Mouse (Mus musculus) kidney, postnatal 14 days (tissue): ENCODE results near the gene Tns2.

ENCODE experiments used
- DNase-seq: peaks from one replicate; pipeline ENCODE4 v3.0.0; 2022; ENCODE audit warnings: mixed read lengths

Tns2 gene

GRCm38 (mm10) chr15:102110701-102111494, 10.7 kb downstream of the Tns2 start:
- DNase-seq, result no peak

DNA sequence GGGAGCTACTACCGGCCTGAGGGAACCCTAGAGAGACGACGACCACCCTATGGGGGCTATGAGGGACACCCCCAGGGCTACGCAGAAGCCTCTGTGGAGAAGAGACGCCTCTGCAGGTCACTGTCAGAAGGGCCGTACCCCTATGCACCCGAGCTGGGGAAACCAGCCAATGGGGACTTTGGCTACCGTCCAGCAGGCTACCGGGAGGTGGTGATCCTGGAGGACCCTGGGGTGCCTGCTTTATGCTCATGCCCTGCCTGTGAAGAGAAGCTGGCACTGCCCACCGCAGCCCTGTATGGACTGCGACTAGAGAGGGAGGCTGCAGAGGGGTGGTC, 11.2 kb downstream of the Tns2 start:
- no peak for DNase-seq

DNA sequence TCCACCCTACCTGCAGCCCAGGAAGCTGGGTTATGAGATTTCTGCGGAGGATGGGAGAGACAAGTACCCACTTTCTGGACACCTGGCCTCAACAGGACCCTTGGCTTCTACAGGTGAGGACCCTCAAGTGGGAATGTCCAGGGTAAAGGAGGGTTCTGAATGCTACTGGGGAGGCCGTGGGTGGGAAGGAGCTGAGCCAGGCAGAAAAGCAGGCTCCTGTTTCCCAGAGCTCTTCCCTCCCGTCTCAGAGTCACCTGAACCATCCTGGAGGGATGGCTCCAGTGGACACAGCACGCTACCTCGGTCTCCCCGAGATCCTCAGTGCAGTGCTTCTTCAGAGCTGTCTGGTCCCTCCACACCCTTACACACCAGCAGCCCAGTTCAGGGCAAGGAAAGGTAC, 12.0 kb downstream of the Tns2 start:
- DNase-seq, result no peak

DNA sequence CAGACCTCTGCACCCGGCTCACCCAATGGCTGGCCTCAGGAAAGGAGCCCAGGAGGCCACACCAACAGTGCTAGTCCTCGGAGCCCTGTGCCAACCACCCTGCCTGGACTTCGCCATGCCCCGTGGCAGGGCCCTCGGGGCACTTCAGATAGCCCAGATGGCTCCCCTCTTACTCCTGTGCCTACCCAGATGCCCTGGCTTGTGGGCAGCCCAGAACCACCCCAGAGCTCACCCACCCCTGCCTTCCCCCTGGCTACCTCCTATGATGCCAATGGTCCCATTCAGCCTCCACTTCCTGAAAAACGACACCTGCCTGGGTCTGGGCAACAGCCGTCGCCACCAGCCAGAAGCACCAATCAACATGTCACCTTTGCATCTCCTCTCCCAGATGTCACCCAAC, 12.6 kb downstream of the Tns2 start:
- DNase-seq, result no peak

- no peak for DNase-seq
Measured at GRCm38 (mm10) chr15:102113674-102114073, 13.5 kb downstream of the Tns2 start.

DNA sequence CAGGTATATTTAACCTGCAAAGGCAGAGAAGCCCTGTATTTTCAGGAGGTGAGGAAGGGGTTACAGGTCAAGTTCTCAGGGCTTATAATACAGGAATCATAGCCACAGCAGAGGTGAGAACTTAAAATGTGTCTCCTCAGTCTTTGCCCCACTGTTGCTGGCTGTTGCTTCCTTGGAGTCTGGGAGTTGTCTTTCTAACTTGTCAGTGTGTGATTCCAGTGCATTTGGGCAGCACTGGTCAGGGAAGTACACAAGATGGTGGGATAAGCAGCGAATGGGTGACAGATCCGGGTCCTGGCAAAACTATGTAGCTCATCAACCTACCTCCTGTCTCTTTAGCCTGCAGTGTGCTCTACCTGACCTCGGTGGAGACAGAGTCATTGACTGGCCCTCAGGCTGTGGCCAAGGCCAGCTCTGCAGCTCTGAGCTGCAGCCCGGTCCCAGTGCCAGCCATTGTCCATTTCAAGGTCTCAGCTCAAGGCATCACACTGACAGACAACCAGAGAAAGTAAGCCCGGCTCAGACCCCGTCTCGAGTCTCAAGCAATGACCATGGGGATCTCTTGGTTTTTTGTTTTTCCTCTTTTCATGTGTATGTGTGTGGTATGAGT, 14.5 kb downstream of the Tns2 start:
- no peak for DNase-seq

- DNase-seq, result no peak
Measured at GRCm38 (mm10) chr15:102115731-102116231, 15.6 kb downstream of the Tns2 start.

- no peak for DNase-seq
Measured at GRCm38 (mm10) chr15:102116753-102117415, 16.7 kb downstream of the Tns2 start.

DNA sequence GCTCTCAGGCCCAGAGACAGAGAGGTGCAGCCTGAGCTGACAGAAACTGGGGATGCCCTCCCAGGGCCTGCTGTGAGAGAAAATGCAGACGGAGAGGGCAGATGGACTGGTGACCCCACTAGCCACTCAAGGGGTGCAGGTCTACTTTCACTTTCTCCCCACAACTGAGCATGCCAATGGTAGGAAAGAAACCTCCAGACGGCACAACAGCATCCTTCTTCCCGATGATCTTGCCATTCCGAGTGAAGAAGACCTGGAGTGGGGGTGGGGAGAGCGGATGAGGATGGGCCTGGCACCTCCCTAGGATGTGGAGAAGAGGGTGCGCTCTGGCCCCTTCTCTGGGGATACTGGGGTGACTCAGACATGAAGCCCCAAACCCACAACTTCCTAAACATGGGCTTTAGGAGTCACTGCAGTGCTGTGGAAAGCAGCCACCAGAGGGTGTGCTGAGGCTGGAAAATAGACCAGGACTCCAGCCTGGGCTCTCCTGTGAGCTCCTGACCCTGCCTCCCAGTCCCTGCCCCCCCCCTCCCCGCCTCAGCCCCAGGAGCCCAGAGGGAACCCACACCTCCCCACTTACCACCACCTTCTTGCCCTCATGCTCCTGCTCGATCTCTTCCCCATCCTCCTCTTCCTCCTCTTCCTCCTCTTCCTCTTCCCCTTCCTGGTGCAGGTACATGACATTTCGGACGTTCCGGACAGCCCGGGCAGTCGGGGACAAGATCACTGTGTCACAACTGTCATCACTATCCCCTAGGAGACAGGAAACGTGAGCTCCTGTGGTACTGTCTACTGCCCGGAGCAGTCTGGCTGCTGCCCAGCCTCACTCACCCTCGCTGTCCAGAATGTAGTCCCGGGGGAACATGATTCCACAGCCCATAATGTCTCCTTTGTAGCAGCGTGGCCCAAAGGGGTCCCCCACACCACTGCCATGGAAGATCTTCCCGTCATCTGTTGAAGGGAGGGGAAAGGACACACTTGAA, 17.5 kb downstream of the Tns2 start:
- peak; percentile 71 for DNase-seq

- no peak for DNase-seq
Measured at GRCm38 (mm10) chr15:102118591-102118990, 18.4 kb downstream of the Tns2 start.

DNA sequence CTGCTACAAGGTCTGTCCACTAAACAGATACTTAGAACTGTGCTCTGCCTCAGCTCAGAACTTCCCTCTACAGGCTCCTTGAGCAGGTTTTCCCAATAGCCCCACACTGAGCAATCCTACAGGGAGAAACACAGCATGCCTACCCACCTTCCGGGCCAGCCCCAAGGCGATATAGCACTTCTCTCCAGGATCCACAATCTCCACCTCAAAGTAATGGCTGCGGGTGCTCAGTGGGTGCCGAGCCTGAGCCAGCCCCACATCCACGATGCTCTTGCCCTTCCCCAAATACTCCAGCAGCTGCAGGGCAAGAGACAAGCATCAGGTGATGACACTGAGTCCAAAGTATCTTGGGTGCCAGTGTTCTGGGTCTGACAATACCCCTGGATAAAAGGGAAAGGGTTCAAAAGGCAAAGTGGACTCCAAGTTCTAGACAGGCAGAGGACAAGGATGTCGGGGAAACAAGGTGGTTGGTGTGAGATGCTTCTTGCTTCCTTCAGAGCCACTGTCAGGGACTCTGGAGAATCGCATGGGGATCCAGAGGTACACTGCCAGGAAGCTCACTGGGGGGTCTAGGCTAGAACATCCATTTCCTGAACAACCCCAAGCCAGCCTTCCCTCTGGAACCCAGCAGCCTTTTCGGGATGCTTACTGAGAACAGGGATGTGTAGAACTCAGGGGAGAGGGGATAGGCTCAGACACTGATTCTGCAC, 19.1 kb downstream of the Tns2 start:
- no peak for DNase-seq

GRCm38 (mm10) chr15:102119831-102120170, 19.6 kb downstream of the Tns2 start:
- DNase-seq, result no peak

DNA sequence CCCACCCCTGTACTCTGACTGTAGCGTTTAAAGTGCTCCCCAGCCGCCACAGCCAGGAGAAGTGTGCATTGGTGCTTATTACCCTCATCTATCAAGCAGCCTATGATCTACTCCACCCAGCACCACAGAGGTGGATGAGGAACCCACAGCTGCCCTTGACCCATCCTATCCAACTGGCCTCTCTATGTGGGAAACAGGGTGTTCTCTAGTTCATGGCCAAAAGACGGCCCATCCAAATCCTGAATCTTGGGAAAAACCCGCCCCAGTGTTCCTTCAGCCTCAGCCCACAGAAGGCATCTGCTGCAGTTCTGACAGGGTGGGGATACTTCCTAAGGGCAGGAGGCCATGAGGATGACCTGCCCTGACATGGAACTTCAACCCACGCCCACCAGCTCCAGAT, 20.3 kb downstream of the Tns2 start:
- DNase-seq, result no peak

- peak; percentile 87 for DNase-seq
Measured at GRCm38 (mm10) chr15:102126303-102126702, 26.1 kb downstream of the Tns2 start.

DNA sequence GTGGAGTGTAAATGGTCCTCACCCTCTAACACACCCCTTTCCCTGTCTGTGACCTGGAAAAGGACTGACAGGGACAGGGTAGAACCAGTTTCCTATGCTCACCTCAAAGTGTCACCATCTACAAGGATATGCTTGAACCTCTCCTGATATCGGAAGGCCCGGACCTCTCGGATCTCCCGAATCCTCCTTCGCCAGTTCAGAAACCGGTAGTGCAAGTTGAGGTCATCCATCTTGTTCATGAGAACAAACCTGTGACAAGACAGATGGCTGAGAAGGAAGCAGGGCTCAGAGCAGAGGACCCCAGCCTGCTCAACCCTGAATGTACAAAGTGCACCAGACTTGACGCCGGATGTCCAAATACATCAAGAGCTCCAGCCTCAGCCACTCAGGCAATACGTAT, 33.1 kb downstream of the Tns2 start:
- peak; percentile 40 for DNase-seq

- no peak for DNase-seq
Measured at GRCm38 (mm10) chr15:102134709-102135108, 34.5 kb downstream of the Tns2 start.

GRCm38 (mm10) chr15:102135522-102136128, 35.4 kb downstream of the Tns2 start:
- no peak for DNase-seq

DNA sequence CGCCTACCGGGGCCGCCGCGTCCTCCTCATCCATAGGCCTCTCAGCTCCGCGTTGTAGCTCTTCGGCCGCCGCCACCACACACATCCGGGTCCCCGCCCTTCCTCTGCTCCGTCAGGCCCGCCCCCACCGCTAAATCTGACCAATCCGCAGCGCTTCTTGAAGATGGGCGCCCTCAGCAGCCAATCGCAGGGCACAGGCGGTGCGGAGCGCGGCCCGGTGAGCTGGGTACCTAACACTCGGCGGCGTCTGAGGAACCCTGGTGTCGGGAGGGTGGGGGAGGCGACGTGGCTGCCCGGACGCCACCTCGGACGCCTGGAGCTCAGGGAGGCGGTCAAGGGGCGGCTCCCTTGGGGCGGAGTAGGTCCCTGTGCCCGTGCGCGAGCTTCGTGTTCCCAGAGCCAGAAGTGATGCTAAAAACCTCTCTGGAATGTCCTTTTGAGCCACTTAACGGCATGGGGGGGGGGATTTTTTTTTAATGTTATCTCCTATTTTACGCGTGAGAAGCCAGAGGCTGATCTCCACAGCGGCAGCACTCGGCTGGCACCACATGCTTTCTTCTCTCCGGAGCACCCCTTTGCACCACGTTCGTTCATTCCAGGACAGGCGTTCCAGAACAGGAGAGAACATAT, 36.0 kb downstream of the Tns2 start, which contains the start of gene Spryd3:
Gene Spryd3 (minus strand): TSS at position 106 of the 630 bp plus-strand sequence.
- DNase-seq, result peak; percentile 98

DNA sequence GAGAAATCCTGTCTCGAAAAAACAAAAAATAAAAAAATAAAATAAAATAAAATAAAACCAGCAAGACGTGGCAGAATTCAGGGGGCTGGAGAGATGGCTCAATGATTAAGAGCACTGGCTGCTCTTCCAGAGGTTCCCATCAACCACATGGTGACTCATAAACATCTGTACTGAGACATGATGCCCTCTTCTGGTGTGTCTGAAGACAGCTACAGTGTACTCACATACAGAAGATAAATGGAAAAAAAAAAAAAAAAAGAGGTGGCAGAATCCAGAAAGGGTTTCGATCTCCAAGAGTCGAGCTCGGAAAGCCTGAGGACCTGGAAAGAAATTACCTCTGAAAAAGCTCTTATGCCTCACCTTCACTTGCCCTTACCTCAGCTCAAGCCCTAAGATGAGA, 40.9 kb downstream of the Tns2 start:
- DNase-seq, result no peak

DNA sequence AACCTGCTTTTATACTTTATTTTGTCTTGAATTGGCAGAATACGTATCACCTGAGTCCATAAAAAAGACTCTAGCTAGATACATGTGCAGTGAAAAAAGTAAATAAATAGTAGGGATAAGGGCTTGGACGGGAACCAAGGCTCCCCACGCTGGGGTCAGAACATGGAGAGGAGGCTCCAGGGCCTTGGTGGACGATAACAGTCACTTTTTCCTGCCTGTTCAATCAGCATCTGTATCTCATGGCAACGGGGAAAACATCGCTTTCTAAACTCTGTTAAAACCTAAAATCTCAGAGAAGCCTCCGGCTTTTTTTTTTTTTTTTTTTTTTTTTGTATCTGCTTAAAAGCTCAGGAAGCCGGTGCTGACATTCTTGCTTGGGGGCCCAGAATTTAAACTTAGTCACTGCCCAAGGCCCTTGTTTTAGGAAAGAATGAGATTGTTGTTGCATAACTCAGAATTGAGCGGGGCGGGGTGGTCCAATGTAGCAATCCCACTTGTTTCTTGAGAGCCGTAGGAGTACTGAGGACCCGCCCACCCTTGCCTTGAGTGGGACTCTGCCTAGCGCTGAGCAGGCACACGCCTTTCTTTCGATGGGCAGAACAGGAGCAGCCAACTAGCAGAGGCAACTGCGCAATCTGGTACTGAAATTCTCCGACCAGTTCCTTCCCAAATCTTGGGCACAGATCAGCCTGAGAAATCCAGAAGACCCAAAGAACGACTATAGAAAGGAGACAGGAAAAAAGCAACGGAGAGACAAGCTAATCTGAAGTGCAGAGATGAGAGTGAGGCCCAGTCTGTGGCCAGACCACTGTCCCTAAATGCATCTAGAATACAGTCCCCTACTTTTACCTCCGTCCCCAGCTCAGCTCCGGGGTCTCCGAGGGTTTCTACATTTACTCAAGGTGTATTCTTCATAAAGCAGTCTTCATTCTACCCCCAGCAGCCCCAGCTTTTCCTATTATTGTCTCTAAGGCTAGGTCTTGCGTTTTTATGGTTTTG, 43.0 kb downstream of the Tns2 start:
- no peak for DNase-seq
